Mouse (Mus musculus): ENCODE measurements at regions not wholly inside any gene's neighbourhood (a gene's known extent, or its start where the extent isn't known, plus 50 kb on each side); places are given as distances from the start of the nearest gene placed in this dataset.

DNA sequence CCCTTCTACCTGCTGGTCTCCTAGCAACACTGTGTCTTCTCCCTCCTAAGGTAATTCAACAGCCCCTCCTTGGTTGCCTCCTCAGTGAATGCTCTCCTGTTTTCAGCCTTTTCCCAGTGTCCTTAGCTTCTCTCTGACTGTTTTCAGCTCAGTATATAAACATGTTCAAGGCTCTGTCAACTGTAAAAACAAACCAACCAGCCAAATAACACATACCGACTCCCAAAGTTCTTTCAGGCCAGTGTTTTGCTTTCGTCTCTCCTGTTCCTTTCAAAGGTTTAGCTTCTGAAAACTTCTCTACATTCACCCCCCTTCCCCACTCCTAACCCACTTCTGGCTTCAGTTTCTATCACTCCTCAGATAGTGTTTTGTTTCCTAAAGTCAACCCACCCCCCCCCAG, 73.4 kb downstream of the Phlda1 start:
- Histone ChIP-seq H3K4me2 (no peak overlapping the region), H3K27ac (no peak overlapping the region), H3K4me3 (no peak overlapping the region), H3K9ac (no peak overlapping the region), H3K9me3 (no peaks in the 10 kb centered on the region), H3K27me3 (no peaks in the 10 kb centered on the region), H3K4me1 (replicated peaks) (0 out of 2 replicates have a peak, but pooled peaks cover 3% of the 10 kb centered on the region), H3K36me3 (no peaks in the 10 kb centered on the region)
- ATAC-seq (ENCODE audit: low FRiP score): no peak
- WGBS: 55% methylated on average over 2 of the region's 2 CpGs

DNA sequence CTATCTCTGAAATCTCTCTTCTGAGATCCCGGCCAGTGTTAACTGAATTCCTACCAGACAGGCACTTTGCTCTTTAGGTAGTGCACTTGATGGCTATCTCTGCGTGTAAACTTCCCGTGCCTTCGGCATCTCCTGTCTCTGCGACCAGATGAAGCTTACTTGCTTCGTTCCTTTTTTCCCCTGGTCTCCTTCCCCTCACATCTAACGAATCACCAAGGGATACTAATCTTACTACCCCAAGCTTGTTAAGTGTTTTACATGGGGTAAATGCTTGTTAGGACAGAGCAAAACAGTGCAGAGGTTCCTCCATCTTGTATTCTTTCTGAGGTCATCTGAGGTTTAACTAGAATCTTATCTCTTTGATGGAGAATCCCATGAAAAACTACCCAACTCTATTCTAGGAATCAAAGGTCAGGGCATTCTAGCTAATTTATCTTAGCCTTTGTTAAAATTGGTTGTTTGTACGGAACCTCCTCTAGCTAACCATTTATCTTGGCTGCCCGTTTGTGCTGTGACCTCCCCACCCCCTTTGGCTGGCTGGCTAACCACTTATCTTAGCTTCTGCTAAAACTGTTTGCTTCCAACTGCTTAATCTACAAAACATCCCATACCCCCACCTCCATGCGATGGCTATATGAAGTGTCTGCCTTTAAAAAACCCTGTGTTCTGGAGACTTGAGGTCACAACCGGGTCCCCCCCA, 74.5 kb downstream of the Phlda1 start:
- Histone ChIP-seq H3K36me3 (no peaks in the 10 kb centered on the region), H3K4me2 (no peak overlapping the region), H3K9ac (no peak overlapping the region), H3K27me3 (no peaks in the 10 kb centered on the region), H3K9me3 (no peaks in the 10 kb centered on the region), H3K4me1 (replicated peaks) (0 out of 2 replicates have a peak, but pooled peaks cover 3% of the 10 kb centered on the region), H3K27ac (no peak overlapping the region), H3K4me3 (no peak overlapping the region)
- no peak for ATAC-seq (ENCODE audit: low FRiP score)
- 74% methylated on average over 11 of the region's 11 CpGs for WGBS

DNA sequence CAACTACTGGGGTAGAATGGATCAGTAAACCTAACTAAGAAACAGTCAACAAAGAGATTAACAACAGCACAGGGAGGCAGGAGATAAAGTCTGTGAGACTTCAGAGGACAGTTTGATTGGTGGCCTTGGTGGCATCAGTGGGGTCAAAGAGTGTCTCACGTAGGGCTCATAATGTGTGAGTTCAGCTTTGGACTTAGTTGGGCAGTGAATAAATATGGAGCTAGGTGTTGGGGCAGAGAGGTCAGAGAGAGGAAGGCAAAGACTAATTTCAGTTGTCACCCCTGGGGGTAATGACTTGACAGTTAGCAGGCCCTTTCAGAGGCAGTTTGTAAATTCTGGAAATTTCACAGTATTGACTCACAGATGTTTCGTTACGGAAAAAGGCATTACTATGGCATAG, 75.8 kb downstream of the Phlda1 start:
- H3K27ac ChIP-seq: no peak overlapping the region
- no peak overlapping the region for H3K4me2 ChIP-seq
- no peak overlapping the region for H3K9ac ChIP-seq
- H3K4me3 ChIP-seq: no peak overlapping the region
- H3K4me1 ChIP-seq (replicated peaks): 0 out of 2 replicates have a peak, but pooled peaks cover 3% of the 10 kb centered on the region
- WGBS: 78% methylated on average over 3 of the region's 3 CpGs
- no peaks in the 10 kb centered on the region for H3K27me3 ChIP-seq
- H3K9me3 ChIP-seq: no peaks in the 10 kb centered on the region
- no peaks in the 10 kb centered on the region for H3K36me3 ChIP-seq
- no peak for ATAC-seq (ENCODE audit: low FRiP score)

DNA sequence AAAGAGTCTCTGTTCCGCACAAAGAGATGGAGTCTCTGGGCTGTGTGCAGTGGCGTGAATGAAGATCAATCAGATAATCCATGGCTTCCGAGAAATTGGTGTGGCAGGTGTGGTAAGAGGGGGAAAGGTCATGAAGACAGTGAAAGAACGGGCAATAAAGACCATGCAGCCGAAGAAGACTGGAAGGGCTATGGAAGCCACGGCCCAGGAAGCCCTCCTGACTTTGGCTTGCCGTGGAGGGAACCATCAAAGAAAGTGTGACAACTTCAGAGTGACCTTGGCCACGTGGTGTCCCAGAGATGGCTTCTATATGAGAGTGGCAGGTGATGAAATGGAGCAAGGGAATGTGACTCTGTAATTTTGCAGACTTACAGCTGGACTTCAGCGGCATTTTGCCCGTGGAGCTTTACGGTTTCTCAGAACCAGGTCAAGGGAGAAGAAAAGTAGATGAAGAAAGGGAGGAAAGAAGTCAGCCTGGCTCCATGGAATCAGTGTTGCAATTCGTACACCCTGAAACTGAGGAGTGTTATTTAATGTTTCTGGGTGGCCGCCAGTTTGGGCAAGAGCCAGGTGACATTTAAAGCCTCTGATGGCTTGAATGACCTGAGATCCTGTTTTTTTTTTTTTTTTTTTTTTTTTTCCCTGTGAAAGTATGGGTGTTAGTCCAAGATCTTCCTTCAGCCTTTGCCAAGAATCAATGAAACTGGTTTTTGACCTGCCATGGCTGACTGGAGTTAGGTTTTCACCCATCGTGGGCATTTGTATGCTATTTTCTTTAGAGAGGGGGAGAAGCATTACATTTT, 76.4 kb downstream of the Phlda1 start:
- Histone ChIP-seq H3K4me3 (no peak overlapping the region), H3K4me1 (replicated peaks) (0 out of 2 replicates have a peak, but pooled peaks cover 3% of the 10 kb centered on the region), H3K36me3 (no peaks in the 10 kb centered on the region), H3K4me2 (no peak overlapping the region), H3K9ac (no peak overlapping the region), H3K27me3 (no peaks in the 10 kb centered on the region), H3K9me3 (no peaks in the 10 kb centered on the region), H3K27ac (no peak overlapping the region)
- 80% methylated on average over 14 of the region's 14 CpGs for WGBS
- no peak for ATAC-seq (ENCODE audit: low FRiP score)

DNA sequence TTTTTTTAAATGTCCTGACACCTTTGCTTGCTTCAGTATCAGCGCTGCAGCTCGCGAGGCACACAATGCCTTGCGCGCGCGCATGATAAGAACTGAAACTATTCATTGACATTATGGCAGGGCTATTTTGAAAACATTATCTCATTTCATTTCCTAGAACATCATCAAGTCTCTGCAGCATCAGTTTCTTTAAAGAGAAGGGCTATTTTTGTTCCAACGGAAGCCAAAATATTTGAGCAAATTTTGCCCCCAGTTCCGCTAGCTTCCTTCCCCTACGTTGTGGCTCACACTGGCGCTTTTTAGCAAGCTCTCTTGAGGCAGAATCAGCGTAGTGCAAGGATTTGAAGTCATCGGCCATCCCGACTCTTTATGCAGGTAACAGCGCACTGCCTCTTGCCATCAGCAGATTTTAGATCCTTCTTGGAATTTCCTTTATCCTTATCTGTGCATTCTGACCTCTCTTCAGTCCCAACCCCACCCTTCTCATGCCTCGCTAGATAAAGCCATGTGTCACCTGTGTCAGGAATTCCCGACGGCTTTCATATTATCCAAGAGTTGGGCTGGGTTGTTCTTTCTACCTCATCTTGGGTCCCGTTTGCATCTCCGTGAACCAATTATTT, 77.1 kb downstream of the Phlda1 start:
- no peak for ATAC-seq (ENCODE audit: low FRiP score)
- H3K36me3 ChIP-seq: no peaks in the 10 kb centered on the region
- no peaks in the 10 kb centered on the region for H3K27me3 ChIP-seq
- no peak overlapping the region for H3K9ac ChIP-seq
- 0 out of 2 replicates have a peak, but pooled peaks cover 3% of the 10 kb centered on the region for H3K4me1 ChIP-seq (replicated peaks)
- WGBS: 95% methylated on average over 20 of the region's 20 CpGs
- H3K4me3 ChIP-seq: no peak overlapping the region
- no peak overlapping the region for H3K27ac ChIP-seq
- H3K9me3 ChIP-seq: no peaks in the 10 kb centered on the region
- H3K4me2 ChIP-seq: no peak overlapping the region

DNA sequence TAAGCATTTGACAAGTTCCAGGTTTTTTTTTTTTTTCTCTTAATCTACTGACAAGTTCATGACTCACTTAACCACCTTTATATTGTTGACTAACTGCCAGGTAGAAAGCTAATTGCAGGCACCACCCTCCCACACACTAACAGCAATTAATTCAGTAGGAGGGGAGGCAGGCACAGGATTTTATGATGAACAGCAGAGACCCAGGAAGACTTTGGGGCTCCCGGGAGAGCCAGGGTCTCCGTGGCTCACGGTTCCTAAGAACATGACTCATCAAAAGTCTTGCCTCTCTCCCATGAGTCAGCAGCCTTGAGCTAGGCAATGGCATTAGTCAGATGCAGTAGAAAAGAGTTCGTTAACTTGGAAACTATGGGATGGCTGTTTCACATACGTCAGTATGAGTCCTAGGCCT, 77.7 kb downstream of the Phlda1 start:
- no peak for ATAC-seq (ENCODE audit: low FRiP score)
- H3K9ac ChIP-seq: no peak overlapping the region
- WGBS: 91% methylated on average over 5 of the region's 5 CpGs

GRCm38 (mm10) chr10:111587891-111588611, 82.0 kb downstream of the Phlda1 start:
- Histone ChIP-seq H3K9ac (no peak overlapping the region), H3K36me3 (no peaks in the 10 kb centered on the region), H3K4me2 (no peak overlapping the region), H3K27me3 (no peaks in the 10 kb centered on the region), H3K27ac (no peak overlapping the region), H3K9me3 (no peaks in the 10 kb centered on the region), H3K4me1 (replicated peaks) (no peaks in the 10 kb centered on the region), H3K4me3 (no peak overlapping the region)
- 32% methylated on average over 4 of the region's 4 CpGs for WGBS
- ATAC-seq (ENCODE audit: low FRiP score): no peak

More for the DNA sequence above, 77.7 kb downstream of the Phlda1 start:
- no peak overlapping the region for H3K27ac ChIP-seq
- H3K4me3 ChIP-seq: no peak overlapping the region
- H3K9me3 ChIP-seq: no peaks in the 10 kb centered on the region
- no peaks in the 10 kb centered on the region for H3K36me3 ChIP-seq
- 0 out of 2 replicates have a peak, but pooled peaks cover 3% of the 10 kb centered on the region for H3K4me1 ChIP-seq (replicated peaks)
- H3K4me2 ChIP-seq: no peak overlapping the region
- no peaks in the 10 kb centered on the region for H3K27me3 ChIP-seq

DNA sequence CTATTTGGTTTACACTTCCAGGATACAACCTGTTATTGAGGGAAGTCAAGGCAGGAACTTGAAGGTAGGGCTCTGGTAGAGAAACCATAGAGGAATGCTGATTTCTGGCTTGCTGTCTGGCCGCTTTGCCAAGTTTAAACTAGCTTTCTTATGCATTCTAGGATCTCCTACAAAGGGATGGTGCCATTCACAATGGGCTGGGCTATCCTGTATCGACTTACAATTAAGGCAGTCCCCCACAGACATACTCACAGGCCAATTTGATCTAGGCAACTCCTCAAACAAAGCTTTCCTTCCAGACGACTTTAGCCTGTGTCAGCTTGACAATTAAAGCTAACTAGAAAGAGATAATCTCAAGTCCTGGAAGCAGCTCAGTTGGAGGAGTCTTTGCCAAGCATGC, 83.1 kb downstream of the Phlda1 start:
- no peak overlapping the region for H3K4me3 ChIP-seq
- ATAC-seq (ENCODE audit: low FRiP score): no peak
- 61% methylated on average over 3 of the region's 3 CpGs for WGBS
- H3K27ac ChIP-seq: no peak overlapping the region
- no peaks in the 10 kb centered on the region for H3K36me3 ChIP-seq
- no peak overlapping the region for H3K4me2 ChIP-seq
- no peaks in the 10 kb centered on the region for H3K9me3 ChIP-seq
- no peak overlapping the region for H3K9ac ChIP-seq
- no peaks in the 10 kb centered on the region for H3K4me1 ChIP-seq (replicated peaks)
- H3K27me3 ChIP-seq: no peaks in the 10 kb centered on the region

DNA sequence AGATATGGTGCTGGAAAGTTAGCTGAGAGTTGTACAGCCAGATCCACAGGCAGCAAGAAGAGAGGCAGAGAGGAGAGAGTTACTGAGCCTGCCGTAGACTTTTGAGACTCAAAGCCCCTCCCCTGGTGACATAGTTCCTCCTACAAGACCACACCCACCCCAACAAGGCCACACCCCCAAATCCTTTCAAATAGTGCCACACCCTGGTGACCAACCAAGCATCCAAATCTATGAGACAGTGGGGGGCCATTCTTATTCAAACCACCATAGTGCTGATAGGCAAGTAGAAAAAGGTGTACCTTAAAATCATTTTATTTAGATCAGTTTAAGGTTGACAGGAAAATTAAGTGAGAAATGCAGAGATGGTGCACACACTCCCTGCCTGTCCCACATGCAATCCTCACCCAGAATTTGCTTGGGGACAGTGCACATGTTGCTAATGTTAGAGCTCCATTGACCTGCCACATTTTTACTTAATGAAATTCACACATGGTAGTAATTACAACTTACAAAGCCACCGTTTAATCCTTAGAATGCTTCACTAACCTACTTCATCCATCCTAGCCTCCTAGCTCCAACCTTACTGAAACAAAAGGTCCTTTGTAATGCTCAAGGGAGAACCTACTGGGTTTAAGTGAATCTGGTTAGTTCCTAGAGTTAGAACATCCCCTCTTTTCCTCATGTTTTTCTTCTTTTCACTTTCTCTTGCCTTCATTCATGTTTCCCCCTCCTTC, 86.5 kb downstream of the Phlda1 start:
- no peaks in the 10 kb centered on the region for H3K36me3 ChIP-seq
- no peaks in the 10 kb centered on the region for H3K27me3 ChIP-seq
- H3K4me3 ChIP-seq: no peak overlapping the region
- H3K4me2 ChIP-seq: no peak overlapping the region
- H3K9ac ChIP-seq: no peak overlapping the region
- WGBS: 59% methylated on average over 2 of the region's 2 CpGs
- H3K27ac ChIP-seq: no peak overlapping the region
- H3K9me3 ChIP-seq: no peaks in the 10 kb centered on the region
- ATAC-seq (ENCODE audit: low FRiP score): no peak
- H3K4me1 ChIP-seq (replicated peaks): peaks cover 18% of the 10 kb centered on the region

GRCm38 (mm10) chr10:111593280-111593679, 87.2 kb downstream of the Phlda1 start:
- H3K36me3 ChIP-seq: no peaks in the 10 kb centered on the region
- no peak overlapping the region for H3K9ac ChIP-seq
- H3K4me1 ChIP-seq (replicated peaks): peaks cover 18% of the 10 kb centered on the region
- H3K4me2 ChIP-seq: no peak overlapping the region
- H3K27ac ChIP-seq: no peak overlapping the region
- no peak for ATAC-seq (ENCODE audit: low FRiP score)
- no peaks in the 10 kb centered on the region for H3K27me3 ChIP-seq
- WGBS: 100% methylated on average over 2 of the region's 2 CpGs
- H3K4me3 ChIP-seq: no peak overlapping the region
- H3K9me3 ChIP-seq: no peaks in the 10 kb centered on the region

DNA sequence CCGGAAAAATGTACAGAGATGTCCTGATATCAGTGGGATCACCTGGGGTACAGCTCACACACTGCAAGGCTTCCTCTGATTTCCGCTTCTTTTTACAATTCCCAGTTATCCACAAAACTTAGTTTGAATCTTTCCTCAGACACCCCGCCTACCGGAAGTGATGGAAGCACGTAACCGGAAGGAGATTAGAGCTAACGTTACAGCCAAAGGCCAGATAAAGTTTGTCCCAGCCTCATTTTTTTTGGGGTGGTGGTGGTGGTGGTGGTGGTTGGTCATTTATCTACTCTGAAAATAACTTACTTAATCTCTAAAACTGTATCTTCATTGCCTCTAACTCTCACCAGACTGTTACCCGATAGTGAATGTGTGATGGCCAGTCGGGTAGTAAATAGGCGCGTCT, 88.1 kb downstream of the Phlda1 start:
- Histone ChIP-seq H3K27ac (no peak overlapping the region), H3K9me3 (no peaks in the 10 kb centered on the region), H3K27me3 (no peaks in the 10 kb centered on the region), H3K4me3 (no peak overlapping the region), H3K36me3 (no peaks in the 10 kb centered on the region), H3K4me1 (replicated peaks) (peaks cover 18% of the 10 kb centered on the region), H3K9ac (no peak overlapping the region), H3K4me2 (no peak overlapping the region)
- ATAC-seq (ENCODE audit: low FRiP score): no peak
- 95% methylated on average over 11 of the region's 11 CpGs for WGBS

Measured in hindbrain, embryonic 13.5 days (tissue).